Mouse (Mus musculus): ENCODE results near the gene Ddx27. TPM values are rescaled to one million over a fixed set of nuclear protein-coding genes. Genes with fewer than 3 reads are reported as not detected.

The Ddx27 gene
- polyA plus RNA-seq, 1 experiment from 2014 or later = 47.0 TPM

GRCm38 (mm10) chr2:167079535-167080257 is 64.7 kb downstream of the Ddx27 start:
- ATAC-seq (replicated peaks; ENCODE audit: low FRiP score, low TSS enrichment, low read depth) (no peak), DNase-seq (ENCODE audit: low spot score) (no peak)
- H3K9ac ChIP-seq (ENCODE audit: low read length) = no peak overlapping the region
- H3K9me3 ChIP-seq (ENCODE audit: control insufficient read depth, low read length) = no peaks in the 10 kb centered on the region
- no peak overlapping the region for H3K4me2 ChIP-seq (ENCODE audit: low read length)
- no peak overlapping the region for H3K27ac ChIP-seq (ENCODE audit: low read depth)
- peaks cover 4% of the 10 kb centered on the region for H3K4me1 ChIP-seq (replicated peaks; ENCODE audit: control insufficient read depth, insufficient read depth, low read length)
- no peaks in the 10 kb centered on the region for H3K27me3 ChIP-seq (replicated peaks; ENCODE audit: control insufficient read depth, insufficient read depth, low read length)
- no peaks in the 10 kb centered on the region for H3K36me3 ChIP-seq (ENCODE audit: control insufficient read depth, insufficient read depth, low read length)
- 44% methylated on average over 18 of the region's 18 CpGs for WGBS
- no peak overlapping the region for H3K4me3 ChIP-seq (ENCODE audit: low read depth, low read length)

GRCm38 (mm10) chr2:167080387-167080786 is 65.4 kb downstream of the Ddx27 start:
- Histone ChIP-seq H3K4me2 (ENCODE audit: low read length) (no peak overlapping the region), H3K27me3 (replicated peaks; ENCODE audit: control insufficient read depth, insufficient read depth, low read length) (no peaks in the 10 kb centered on the region), H3K9me3 (ENCODE audit: control insufficient read depth, low read length) (no peaks in the 10 kb centered on the region), H3K9ac (ENCODE audit: low read length) (no peak overlapping the region), H3K4me1 (replicated peaks; ENCODE audit: control insufficient read depth, insufficient read depth, low read length) (peaks cover 4% of the 10 kb centered on the region), H3K36me3 (ENCODE audit: control insufficient read depth, insufficient read depth, low read length) (no peaks in the 10 kb centered on the region), H3K27ac (ENCODE audit: low read depth) (no peak overlapping the region), H3K4me3 (ENCODE audit: low read depth, low read length) (no peak overlapping the region)
- 64% methylated on average over 3 of the region's 3 CpGs for WGBS
- no peak for ATAC-seq (replicated peaks; ENCODE audit: low FRiP score, low TSS enrichment, low read depth)
- DNase-seq (ENCODE audit: low spot score) = no peak

GRCm38 (mm10) chr2:167081135-167081534 is 66.1 kb downstream of the Ddx27 start:
- Histone ChIP-seq H3K27ac (ENCODE audit: low read depth) (no peak overlapping the region), H3K4me3 (ENCODE audit: low read depth, low read length) (no peak overlapping the region), H3K4me2 (ENCODE audit: low read length) (no peak overlapping the region), H3K36me3 (ENCODE audit: control insufficient read depth, insufficient read depth, low read length) (no peaks in the 10 kb centered on the region), H3K9ac (ENCODE audit: low read length) (no peak overlapping the region), H3K4me1 (replicated peaks; ENCODE audit: control insufficient read depth, insufficient read depth, low read length) (peaks cover 4% of the 10 kb centered on the region), H3K9me3 (ENCODE audit: control insufficient read depth, low read length) (no peaks in the 10 kb centered on the region), H3K27me3 (replicated peaks; ENCODE audit: control insufficient read depth, insufficient read depth, low read length) (no peaks in the 10 kb centered on the region)
- 66% methylated on average over 6 of the region's 6 CpGs for WGBS
- DNase-seq (ENCODE audit: low spot score) (no peak), ATAC-seq (replicated peaks; ENCODE audit: low FRiP score, low TSS enrichment, low read depth) (no peak)

- Histone ChIP-seq H3K4me2 (ENCODE audit: low read length) (no peak overlapping the region), H3K4me1 (replicated peaks; ENCODE audit: control insufficient read depth, insufficient read depth, low read length) (peaks cover 4% of the 10 kb centered on the region), H3K9me3 (ENCODE audit: control insufficient read depth, low read length) (no peaks in the 10 kb centered on the region), H3K36me3 (ENCODE audit: control insufficient read depth, insufficient read depth, low read length) (no peaks in the 10 kb centered on the region), H3K27me3 (replicated peaks; ENCODE audit: control insufficient read depth, insufficient read depth, low read length) (no peaks in the 10 kb centered on the region), H3K4me3 (ENCODE audit: low read depth, low read length) (no peak overlapping the region), H3K27ac (ENCODE audit: low read depth) (no peak overlapping the region), H3K9ac (ENCODE audit: low read length) (no peak overlapping the region)
- ATAC-seq (replicated peaks; ENCODE audit: low FRiP score, low TSS enrichment, low read depth) (no peak), DNase-seq (ENCODE audit: low spot score) (no peak)
- WGBS = 19% methylated on average over 4 of the region's 4 CpGs
Measured at GRCm38 (mm10) chr2:167081639-167082038, 66.6 kb downstream of the Ddx27 start.

Other genes starting within 250 kb of the Ddx27 start
- gene Trp53rkb, start 222.7 kb upstream of the Ddx27 start, polyA plus RNA-seq (2014; fragmentation: Nextera tagmentation; extraction: Ambion mirVana) = 6.5 and 8.9 TPM in 2 replicates
- 8.1 and 9.3 TPM in 2 replicates for gene Arfgef2, start 209.6 kb upstream of the Ddx27 start, polyA plus RNA-seq (2014; fragmentation: Nextera tagmentation; extraction: Ambion mirVana)
- gene Cse1l, start 109.2 kb upstream of the Ddx27 start, polyA plus RNA-seq (2014; fragmentation: Nextera tagmentation; extraction: Ambion mirVana) = 131 and 145 TPM in 2 replicates
- 68.8 and 77.3 TPM in 2 replicates for gene Stau1, start 18.9 kb upstream of the Ddx27 start, polyA plus RNA-seq (2014; fragmentation: Nextera tagmentation; extraction: Ambion mirVana)
- gene Znfx1, start 47.8 kb downstream of the Ddx27 start, polyA plus RNA-seq (2014; fragmentation: Nextera tagmentation; extraction: Ambion mirVana) = 7.1 and 7.2 TPM in 2 replicates
- 1.8 and 1.9 TPM in 2 replicates for gene Kcnb1, start 175.0 kb downstream of the Ddx27 start, polyA plus RNA-seq (2014; fragmentation: Nextera tagmentation; extraction: Ambion mirVana)
- 15.1 and 17.3 TPM in 2 replicates for gene Ptgis, start 225.4 kb downstream of the Ddx27 start, polyA plus RNA-seq (2014; fragmentation: Nextera tagmentation; extraction: Ambion mirVana)

Data from intestine, embryonic 14.5 days (tissue).